Mouse (Mus musculus): Measurements from ENCODE around the gene Slc9a7.

DNA sequence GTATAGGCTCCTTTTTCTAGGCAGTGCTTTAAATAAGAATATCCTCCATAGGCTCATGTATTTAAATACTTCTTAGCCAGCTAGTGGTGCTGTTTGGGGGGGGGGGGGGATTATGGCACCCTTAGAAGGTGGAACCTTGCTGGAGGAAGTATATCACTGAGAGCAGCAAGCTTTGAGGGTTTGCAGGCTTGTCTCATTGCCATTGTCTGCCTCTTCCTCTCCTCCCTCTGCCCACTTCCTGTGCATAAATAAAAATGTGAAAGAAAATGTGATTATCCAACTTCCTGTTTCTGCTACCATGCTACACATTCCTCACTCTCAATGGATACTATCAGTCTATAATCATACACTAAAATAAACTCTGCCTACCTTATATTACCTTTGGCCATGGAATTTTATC, 123.2 kb downstream of the Slc9a7 start:
- TF ChIP-seq CTCF (IDR thresholded peaks at IDR 0.05; ENCODE audit: borderline replicate concordance, insufficient read depth, low read length) = no peak
- TF ChIP-seq POLR2A (IDR thresholded peaks at IDR 0.05; ENCODE audit: low read depth, low read length) = no peak

Measured in embryonic fibroblast, embryonic 13.5 days (primary cell).